Mouse (Mus musculus): ENCODE results near the gene Mtx2. TPM values are rescaled to one million over a fixed set of nuclear protein-coding genes. Genes with fewer than 3 reads are reported as not detected.

The Mtx2 gene
- polyA plus RNA-seq, 1 experiment from 2014 or later, result 126 TPM

DNA sequence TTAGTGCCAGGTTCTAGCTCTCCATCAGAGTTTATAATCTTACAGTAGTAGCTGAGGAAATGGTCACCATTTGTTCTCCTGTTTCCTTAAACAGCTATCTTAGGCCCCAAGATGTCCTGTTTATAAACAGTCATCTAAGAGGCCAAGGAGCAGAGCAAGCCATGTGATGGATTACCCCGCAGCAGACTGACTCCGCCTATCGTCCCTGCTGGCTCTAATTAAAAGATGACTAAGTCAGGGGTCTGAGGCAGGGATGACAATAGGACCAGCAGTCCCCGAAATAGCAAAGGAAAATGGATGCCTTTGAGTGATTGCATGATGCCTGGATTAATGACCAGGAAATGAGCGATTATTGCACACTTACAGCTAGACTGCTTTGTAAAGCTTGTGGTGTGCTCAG, 74.4 kb downstream of the Mtx2 start:
- no peak for ATAC-seq (replicated peaks; ENCODE audit: low FRiP score, low TSS enrichment, low read depth)
- WGBS, result 27% methylated on average over 5 of the region's 5 CpGs

DNA sequence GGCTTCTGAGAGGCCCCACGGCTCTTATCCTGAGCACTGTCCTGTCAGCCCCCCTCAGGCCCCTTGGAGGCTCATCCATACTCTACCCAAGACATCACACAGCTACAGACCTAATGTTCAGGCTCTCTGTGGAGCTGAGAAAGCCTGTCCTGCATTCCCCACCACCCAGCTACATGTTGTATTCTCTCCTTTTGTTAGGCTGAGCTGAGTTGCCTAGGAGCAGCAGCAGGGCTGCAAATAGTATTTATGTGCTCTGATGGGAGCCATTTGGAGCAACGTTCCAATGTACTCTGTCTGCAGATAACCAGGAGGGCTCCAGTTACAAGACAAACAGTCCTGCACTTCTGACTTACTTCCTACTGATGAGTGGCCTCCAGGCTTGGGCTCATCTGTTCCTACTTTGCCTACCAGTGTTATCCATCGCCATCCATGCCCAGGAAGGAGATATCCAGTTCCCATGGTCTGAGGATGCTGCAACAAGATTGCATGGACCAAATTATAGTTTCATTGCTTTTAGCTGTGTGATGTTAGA, 76.2 kb downstream of the Mtx2 start:
- no peak for ATAC-seq (replicated peaks; ENCODE audit: low FRiP score, low TSS enrichment, low read depth)
- H3K9ac ChIP-seq (ENCODE audit: low read length), result no peak overlapping the region
- 30% methylated on average over 3 of the region's 3 CpGs for WGBS
- no peaks in the 10 kb centered on the region for H3K36me3 ChIP-seq (ENCODE audit: control insufficient read depth, insufficient read depth, low read length)
- H3K4me2 ChIP-seq (ENCODE audit: low read length), result no peak overlapping the region
- peaks cover 6% of the 10 kb centered on the region for H3K4me1 ChIP-seq (replicated peaks; ENCODE audit: control insufficient read depth, insufficient read depth, low read length)
- H3K9me3 ChIP-seq (ENCODE audit: control insufficient read depth, low read length), result no peaks in the 10 kb centered on the region
- H3K4me3 ChIP-seq (ENCODE audit: low read depth, low read length), result no peak overlapping the region
- H3K27me3 ChIP-seq (replicated peaks; ENCODE audit: control insufficient read depth, insufficient read depth, low read length), result no peaks in the 10 kb centered on the region
- DNase-seq (ENCODE audit: low spot score), result no peak
- H3K27ac ChIP-seq (ENCODE audit: low read depth), result no peak overlapping the region

More for the DNA sequence above, 74.4 kb downstream of the Mtx2 start:
- no peaks in the 10 kb centered on the region for H3K9me3 ChIP-seq (ENCODE audit: control insufficient read depth, low read length)
- no peaks in the 10 kb centered on the region for H3K36me3 ChIP-seq (ENCODE audit: control insufficient read depth, insufficient read depth, low read length)
- no peak overlapping the region for H3K9ac ChIP-seq (ENCODE audit: low read length)
- no peak overlapping the region for H3K4me3 ChIP-seq (ENCODE audit: low read depth, low read length)
- H3K27me3 ChIP-seq (replicated peaks; ENCODE audit: control insufficient read depth, insufficient read depth, low read length), result no peaks in the 10 kb centered on the region
- peak overlapping the region; percentile 27; the same call in 1 of the 2 replicates for H3K27ac ChIP-seq (ENCODE audit: low read depth)
- DNase-seq (ENCODE audit: low spot score), result no peak
- H3K4me2 ChIP-seq (ENCODE audit: low read length), result peak overlapping the region; percentile 13; the same call in 1 of the 2 replicates
- peaks cover 6% of the 10 kb centered on the region for H3K4me1 ChIP-seq (replicated peaks; ENCODE audit: control insufficient read depth, insufficient read depth, low read length)

DNA sequence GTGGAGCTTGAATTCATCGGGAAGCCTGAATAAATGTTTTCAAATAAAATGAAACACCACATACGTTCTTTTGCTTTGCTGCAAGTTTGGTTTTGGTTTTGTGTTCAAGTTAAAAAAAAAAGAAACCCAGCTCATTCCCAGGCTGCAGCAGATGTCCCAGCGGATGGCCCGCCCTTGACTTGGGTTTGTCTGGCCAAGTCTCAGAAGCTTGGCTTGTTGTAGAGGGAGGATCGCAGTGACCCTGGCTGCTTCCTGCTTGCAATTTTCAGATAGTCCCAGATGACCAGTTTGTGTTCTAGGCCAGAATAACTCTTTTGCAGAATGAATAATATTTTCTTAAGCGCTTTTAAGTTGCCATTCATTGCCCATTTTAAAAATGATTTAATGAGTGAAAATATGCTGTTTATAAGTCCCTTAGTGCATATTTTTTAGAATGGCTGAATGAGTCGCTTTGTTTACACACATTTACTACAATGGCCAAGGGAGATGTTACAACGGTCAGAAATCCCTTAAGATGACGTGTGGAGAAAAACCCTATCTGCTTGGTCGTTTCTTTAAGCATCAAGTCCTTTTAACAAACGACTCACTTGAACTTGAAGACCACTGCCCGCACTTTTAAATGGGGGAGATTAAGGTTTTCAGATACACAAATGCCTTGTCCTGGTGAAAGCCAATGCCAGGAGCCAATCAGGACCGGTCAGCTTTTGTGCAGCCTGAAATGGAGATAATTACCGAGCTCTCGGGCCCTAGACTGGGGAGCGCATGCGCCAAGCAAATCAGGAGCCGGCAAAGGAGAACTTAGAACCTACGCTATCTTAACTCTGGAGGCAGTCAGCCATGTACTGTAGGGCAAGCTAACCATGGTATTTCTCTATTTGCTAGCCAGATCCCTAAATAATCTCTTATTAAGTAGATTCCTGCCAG, 82.0 kb downstream of the Mtx2 start:
- Histone ChIP-seq H3K9me3 (ENCODE audit: control insufficient read depth, low read length) (no peaks in the 10 kb centered on the region), H3K4me2 (ENCODE audit: low read length) (no peak overlapping the region), H3K4me3 (ENCODE audit: low read depth, low read length) (no peak overlapping the region), H3K9ac (ENCODE audit: low read length) (no peak overlapping the region), H3K4me1 (replicated peaks; ENCODE audit: control insufficient read depth, insufficient read depth, low read length) (peaks cover 5% of the 10 kb centered on the region; the same call in 1 of the 2 replicates), H3K27me3 (replicated peaks; ENCODE audit: control insufficient read depth, insufficient read depth, low read length) (no peaks in the 10 kb centered on the region), H3K36me3 (ENCODE audit: control insufficient read depth, insufficient read depth, low read length) (no peaks in the 10 kb centered on the region), H3K27ac (ENCODE audit: low read depth) (no peak overlapping the region)
- DNase-seq (ENCODE audit: low spot score) (peak; percentile 50), ATAC-seq (replicated peaks; ENCODE audit: low FRiP score, low TSS enrichment, low read depth) (no peak)
- WGBS, result 69% methylated on average over 19 of the region's 19 CpGs

DNA sequence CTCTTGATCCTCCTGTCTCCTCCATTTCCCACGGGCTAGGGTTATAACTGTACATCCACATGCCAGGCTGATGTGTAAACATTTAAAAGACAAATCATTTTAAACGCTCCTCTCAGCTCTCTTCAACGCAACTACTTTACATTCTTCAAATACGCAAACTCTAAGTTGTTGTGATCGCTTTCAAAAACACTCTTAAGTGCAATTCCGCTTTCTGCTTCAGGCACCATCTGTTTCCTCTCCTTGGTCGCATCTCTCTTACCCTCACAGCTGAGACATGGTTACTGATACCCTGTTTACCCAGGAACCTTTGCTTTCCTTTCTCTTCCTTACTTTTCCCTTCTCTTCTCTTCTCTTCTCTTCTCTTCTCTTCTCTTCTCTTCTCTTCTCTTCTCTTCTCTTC, 86.4 kb downstream of the Mtx2 start:
- Histone ChIP-seq H3K9me3 (ENCODE audit: control insufficient read depth, low read length) (no peaks in the 10 kb centered on the region), H3K9ac (ENCODE audit: low read length) (no peak overlapping the region), H3K27me3 (replicated peaks; ENCODE audit: control insufficient read depth, insufficient read depth, low read length) (no peaks in the 10 kb centered on the region), H3K4me3 (ENCODE audit: low read depth, low read length) (no peak overlapping the region), H3K27ac (ENCODE audit: low read depth) (no peak overlapping the region), H3K4me2 (ENCODE audit: low read length) (no peak overlapping the region), H3K4me1 (replicated peaks; ENCODE audit: control insufficient read depth, insufficient read depth, low read length) (peaks cover 3% of the 10 kb centered on the region; the same call in 1 of the 2 replicates), H3K36me3 (ENCODE audit: control insufficient read depth, insufficient read depth, low read length) (no peaks in the 10 kb centered on the region)
- WGBS, result 42% methylated on average over 7 of the region's 7 CpGs
- ATAC-seq (replicated peaks; ENCODE audit: low FRiP score, low TSS enrichment, low read depth), result no peak
- DNase-seq (ENCODE audit: low spot score), result peak; percentile 28

DNA sequence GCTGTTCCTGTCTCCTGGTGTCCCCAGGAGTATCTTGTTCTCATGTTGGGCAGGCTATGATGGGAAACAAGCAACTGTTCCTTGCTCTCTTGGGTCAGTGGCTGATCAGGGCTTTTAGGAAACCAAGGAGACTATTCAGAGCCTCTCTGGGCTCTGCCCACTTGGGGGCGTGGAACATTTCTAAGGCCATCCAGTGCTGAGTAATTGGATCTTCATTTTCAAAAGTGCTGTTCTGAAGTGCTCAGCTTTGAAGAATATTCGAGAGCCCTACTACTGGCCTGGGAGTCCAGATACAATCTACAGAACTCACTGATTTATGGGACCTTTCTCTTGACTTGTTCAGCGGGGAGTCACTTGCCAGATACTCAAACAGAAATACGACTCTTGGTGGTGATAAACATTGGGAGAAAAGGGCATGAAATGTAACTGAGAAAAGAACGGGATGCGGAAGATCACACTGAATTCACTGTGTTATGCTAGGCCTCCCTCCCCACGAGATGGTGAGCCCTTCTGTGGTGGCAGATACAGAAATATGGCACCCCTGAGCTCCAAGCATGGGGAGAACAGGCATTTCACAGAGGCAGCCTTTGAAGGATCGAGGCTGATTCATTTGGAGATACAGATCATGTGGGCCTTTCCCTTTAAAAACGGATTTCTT, 92.4 kb downstream of the Mtx2 start:
- no peak overlapping the region for H3K27ac ChIP-seq (ENCODE audit: low read depth)
- H3K36me3 ChIP-seq (ENCODE audit: control insufficient read depth, insufficient read depth, low read length), result no peaks in the 10 kb centered on the region
- H3K4me1 ChIP-seq (replicated peaks; ENCODE audit: control insufficient read depth, insufficient read depth, low read length), result no peaks in the 10 kb centered on the region
- no peaks in the 10 kb centered on the region for H3K27me3 ChIP-seq (replicated peaks; ENCODE audit: control insufficient read depth, insufficient read depth, low read length)
- no peak overlapping the region for H3K4me2 ChIP-seq (ENCODE audit: low read length)
- no peak overlapping the region for H3K4me3 ChIP-seq (ENCODE audit: low read depth, low read length)
- no peak for ATAC-seq (replicated peaks; ENCODE audit: low FRiP score, low TSS enrichment, low read depth)
- 31% methylated on average over 9 of the region's 9 CpGs for WGBS
- H3K9ac ChIP-seq (ENCODE audit: low read length), result no peak overlapping the region
- DNase-seq (ENCODE audit: low spot score), result peak; percentile 48
- H3K9me3 ChIP-seq (ENCODE audit: control insufficient read depth, low read length), result no peaks in the 10 kb centered on the region

DNA sequence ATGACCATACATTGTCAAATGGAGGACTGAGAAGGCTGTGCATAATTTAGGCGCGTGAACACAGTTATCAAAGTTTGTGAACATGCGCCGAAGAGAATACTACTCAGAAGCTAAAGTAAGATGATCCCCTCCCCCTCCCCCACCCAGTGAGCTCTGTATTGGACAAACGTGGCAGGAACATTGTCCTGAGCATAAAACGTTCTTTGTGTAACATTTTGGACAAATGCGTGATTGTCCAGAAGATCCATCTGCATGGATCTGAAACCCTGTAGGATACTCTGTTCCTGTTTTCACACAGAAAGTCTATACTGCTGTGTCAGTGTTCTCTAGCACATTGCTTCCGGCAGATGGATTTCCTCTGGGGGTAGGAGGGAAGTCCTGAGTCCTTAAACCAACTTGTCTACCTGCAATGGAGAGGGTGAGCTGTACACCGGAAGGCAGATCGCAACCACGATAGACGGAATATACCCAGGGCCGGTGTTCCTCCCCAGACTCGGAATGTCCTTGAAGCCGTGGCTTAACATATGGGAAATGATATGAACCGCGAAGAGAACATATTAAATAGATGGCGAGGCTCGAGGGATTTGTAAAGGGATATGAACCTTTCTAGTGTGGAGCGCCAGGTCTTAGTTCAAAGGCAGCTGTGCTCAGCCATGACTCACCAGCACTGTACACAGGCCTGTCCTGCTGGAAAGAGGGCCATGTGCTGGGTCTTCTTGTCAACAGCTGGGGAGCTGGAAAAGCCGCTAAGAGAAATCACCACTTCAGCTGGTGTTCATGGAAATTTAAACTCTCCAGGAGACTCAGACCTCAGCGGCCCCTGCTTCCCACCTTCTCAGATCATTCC, 100.6 kb downstream of the Mtx2 start:
- H3K27me3 ChIP-seq (replicated peaks; ENCODE audit: control insufficient read depth, insufficient read depth, low read length), result 0 out of 2 replicates have a peak, but pooled peaks cover 4% of the 10 kb centered on the region
- no peak overlapping the region for H3K9ac ChIP-seq (ENCODE audit: low read length)
- no peak overlapping the region for H3K4me2 ChIP-seq (ENCODE audit: low read length)
- peak; percentile 50 for DNase-seq (ENCODE audit: low spot score)
- WGBS, result 78% methylated on average over 22 of the region's 22 CpGs
- H3K4me3 ChIP-seq (ENCODE audit: low read depth, low read length), result no peak overlapping the region
- H3K27ac ChIP-seq (ENCODE audit: low read depth), result no peak overlapping the region
- no peak for ATAC-seq (replicated peaks; ENCODE audit: low FRiP score, low TSS enrichment, low read depth)
- H3K4me1 ChIP-seq (replicated peaks; ENCODE audit: control insufficient read depth, insufficient read depth, low read length), result no peaks in the 10 kb centered on the region
- H3K9me3 ChIP-seq (ENCODE audit: control insufficient read depth, low read length), result no peaks in the 10 kb centered on the region
- no peaks in the 10 kb centered on the region for H3K36me3 ChIP-seq (ENCODE audit: control insufficient read depth, insufficient read depth, low read length)

All from intestine, embryonic 14.5 days (tissue).